Mouse (Mus musculus) ES-E14 (cell line): ENCODE measurements around the gene Specc1l. TPM values are rescaled to one million over a fixed set of nuclear protein-coding genes. Genes with fewer than 3 reads are reported as not detected.

ENCODE experiments used
- DNase-seq: peaks from one replicate; pipeline ENCODE4 v3.0.0-alpha.2; 2013; ENCODE audit warnings: low read depth, low spot score
- H3K27ac ChIP-seq: 2 replicates; pipeline ENCODE4 v1.5.1; 2012; ENCODE audit warnings: low read depth, mild to moderate bottlenecking, low read length, moderate library complexity, mixed read lengths; ENCODE audit not compliant: poor library complexity, insufficient read depth, severe bottlenecking
- H3K36me3 ChIP-seq: 2 replicates; pipeline ENCODE4 v1.6.1; 2012; ENCODE audit warnings: mild to moderate bottlenecking, low read length, moderate library complexity, mixed read lengths; ENCODE audit not compliant: control insufficient read depth, poor library complexity, insufficient read depth, severe bottlenecking
- H3K4me1 ChIP-seq, 2 experiments: fragments of 150-350 bp in 1 of 2; sonication (generic) in 1 of 2; 2 replicates each; pipeline ENCODE4 v1.6.1; 2012; ENCODE audit warnings: low read length in 2 of 2, mild to moderate bottlenecking in 1 of 2, mixed read lengths in 1 of 2; ENCODE audit not compliant: control insufficient read depth in 2 of 2, insufficient read depth in 2 of 2, poor library complexity in 1 of 2
- H3K4me3 ChIP-seq, 2 experiments: fragments of 150-350 bp in 1 of 2; sonication (generic) in 1 of 2; 2 replicates each; pipeline ENCODE4 v1.5.1; 2012; ENCODE audit warnings: low read length in 2 of 2, low read depth in 1 of 2, mild to moderate bottlenecking in 1 of 2, mixed read lengths in 1 of 2; ENCODE audit not compliant: insufficient read depth in 1 of 2, poor library complexity in 1 of 2, severe bottlenecking in 1 of 2
- H3K9ac ChIP-seq: 2 replicates; pipeline ENCODE4 v1.6.1; 2012; ENCODE audit warnings: low read depth, mild to moderate bottlenecking, low read length, mixed read lengths; ENCODE audit not compliant: poor library complexity, insufficient read depth, severe bottlenecking
- H3K9me3 ChIP-seq: fragments of 150-350 bp; sonication (generic); 2 replicates; pipeline ENCODE4 v1.6.1; 2012; ENCODE audit warnings: low read depth, mild to moderate bottlenecking, low read length; ENCODE audit not compliant: control insufficient read depth, insufficient read depth
- CHD2 ChIP-seq: IDR thresholded peaks from 2 replicates; pipeline ENCODE4 v1.6.1; 2014; ENCODE audit warnings: mild to moderate bottlenecking, low read depth, low read length, inconsistent platforms
- HCFC1 ChIP-seq: IDR thresholded peaks from 2 replicates; pipeline ENCODE4 v1.6.1; 2012; ENCODE audit warnings: low read length, inconsistent platforms, borderline replicate concordance; ENCODE audit not compliant: insufficient read depth
- MAFK ChIP-seq: IDR thresholded peaks from 2 replicates; pipeline ENCODE4 v1.6.1; 2014; ENCODE audit warnings: mild to moderate bottlenecking, low read depth, low read length, inconsistent platforms; ENCODE audit not compliant: insufficient read depth
- ZC3H11A ChIP-seq: IDR thresholded peaks from 2 replicates; pipeline ENCODE4 v1.6.1; 2012; ENCODE audit warnings: low read depth, mild to moderate bottlenecking, inconsistent platforms, low read length, borderline replicate concordance
- ZNF384 ChIP-seq: IDR thresholded peaks from 2 replicates; pipeline ENCODE4 v1.6.1; 2012; ENCODE audit warnings: low read depth, low read length, inconsistent platforms
- in situ Hi-C, 2 experiments: fragments of 600-800 bp; cut with MboI; formaldehyde crosslinking; loops; one replicate each; pipeline ENCODE4 v1.15.1; 2025; ENCODE audit warnings: low sequenced_read_pairs in 2 of 2, inconsistent platforms in 1 of 2; ENCODE audit not compliant: unreplicated experiment in 2 of 2
- total RNA-seq: library from RNA; depleted of rRNA; stranded (reverse); fragments of 300-350 nt; gene quantifications from 2 replicates; pipeline ENCODE4 v1.2.3, GENCODE M21; 2012

The Specc1l gene
- total RNA-seq, 1 experiment: 23.5 TPM

- Histone ChIP-seq H3K36me3 (no peaks in the 10 kb centered on the region), H3K9me3 (no peaks in the 10 kb centered on the region), H3K4me1 (peaks cover 0 to 3% of the 10 kb centered on the region in 2 experiments; a peak in 1 of 4 replicates), H3K4me3 (peak within 1 kb of the TSS; percentile 74 to 76), H3K27ac (no peak within 1 kb of the TSS), H3K9ac (peak within 1 kb of the TSS; percentile 63)
- no peak for DNase-seq
- TF ChIP-seq ZNF384 (no peak), CHD2 (no peak), ZC3H11A (no peak), HCFC1 (no peak), MAFK (no peak)
- in situ Hi-C loops: no loop called here
Measured at GRCm38 (mm10) chr10:75316872-75316907, 104.8 kb downstream of the Specc1l start, which contains the start of gene Adora2a. TSS of gene Adora2a (plus strand) at chr10:75316877.

GRCm38 (mm10) chr10:75316908-75317761 lies 105.3 kb downstream of the Specc1l start:
- peaks cover 0 to 3% of the 10 kb centered on the region in 2 experiments; a peak in 1 of 4 replicates for H3K4me1 ChIP-seq
- peak; percentile 60 for DNase-seq
- H3K4me3 ChIP-seq: peak overlapping the region; percentile 74 to 76
- no peaks in the 10 kb centered on the region for H3K9me3 ChIP-seq
- H3K36me3 ChIP-seq: no peaks in the 10 kb centered on the region
- peak overlapping the region; percentile 63 for H3K9ac ChIP-seq
- TF ChIP-seq HCFC1 (no peak), ZC3H11A (no peak), ZNF384 (no peak), MAFK (no peak), CHD2 (no peak)
- in situ Hi-C loops: no loop called here
- no peak overlapping the region for H3K27ac ChIP-seq

DNA sequence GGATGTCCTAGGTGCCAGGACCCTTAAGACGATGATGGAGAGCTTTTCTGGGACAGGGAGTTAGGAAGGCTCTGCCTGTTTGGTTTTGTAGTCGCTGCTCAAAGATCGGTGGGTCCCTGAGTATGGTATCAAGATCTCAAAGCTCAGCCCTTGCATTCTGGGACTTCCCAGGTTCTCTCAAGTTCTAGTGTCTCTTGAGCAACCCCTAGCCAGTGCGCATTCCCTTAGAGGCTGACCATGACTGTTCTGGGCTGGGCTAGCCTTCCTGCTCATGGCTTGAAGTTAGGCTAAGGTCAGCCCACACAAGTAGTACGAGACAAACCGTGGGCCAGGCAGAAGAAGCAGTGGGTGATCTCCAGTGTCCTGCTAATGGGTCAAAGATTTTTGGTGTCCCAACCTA lies 106.3 kb downstream of the Specc1l start:
- no peaks in the 10 kb centered on the region for H3K9me3 ChIP-seq
- no peak for TF ChIP-seq ZNF384
- TF ChIP-seq HCFC1: no peak
- no peak for TF ChIP-seq ZC3H11A
- TF ChIP-seq CHD2: no peak
- no peak for TF ChIP-seq MAFK
- no peaks in the 10 kb centered on the region for H3K36me3 ChIP-seq
- H3K27ac ChIP-seq: no peak overlapping the region
- no peak overlapping the region for H3K4me3 ChIP-seq
- H3K9ac ChIP-seq: no peak overlapping the region
- peaks cover 0 to 3% of the 10 kb centered on the region in 2 experiments; a peak in 1 of 4 replicates for H3K4me1 ChIP-seq
- no peak for DNase-seq
- in situ Hi-C loops: no loop called here

DNA sequence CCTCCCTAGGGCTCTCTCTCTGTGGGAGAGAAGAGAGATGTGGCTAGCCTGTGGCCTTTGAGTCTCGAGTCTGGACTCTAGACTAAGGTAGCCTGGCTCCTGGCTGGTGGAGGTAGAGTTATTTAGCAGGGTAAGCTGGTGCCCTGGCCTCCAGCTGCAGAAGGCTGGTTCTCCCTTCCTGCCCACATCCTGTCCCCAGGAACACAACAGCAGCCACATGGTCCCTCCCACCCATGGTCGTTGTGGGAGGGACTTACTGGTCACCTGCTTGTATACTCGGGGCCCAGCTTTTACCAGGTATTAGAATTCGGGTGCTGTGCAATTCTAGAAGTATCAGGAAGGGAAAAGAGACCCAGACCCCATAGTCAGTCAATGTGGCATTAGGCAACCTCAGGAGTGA lies 108.4 kb downstream of the Specc1l start:
- Histone ChIP-seq H3K4me3 (no peak overlapping the region), H3K4me1 (peaks cover 0 to 3% of the 10 kb centered on the region in 2 experiments; a peak in 1 of 4 replicates), H3K36me3 (no peaks in the 10 kb centered on the region), H3K9ac (no peak overlapping the region), H3K27ac (no peak overlapping the region), H3K9me3 (no peaks in the 10 kb centered on the region)
- in situ Hi-C loops: no loop called here
- DNase-seq: no peak
- no peak for TF ChIP-seq ZNF384
- TF ChIP-seq MAFK: no peak
- TF ChIP-seq CHD2: no peak
- no peak for TF ChIP-seq HCFC1
- TF ChIP-seq ZC3H11A: no peak

GRCm38 (mm10) chr10:75322966-75323365 lies 111.1 kb downstream of the Specc1l start:
- DNase-seq: no peak
- Histone ChIP-seq H3K27ac (no peak overlapping the region), H3K4me3 (no peak overlapping the region), H3K4me1 (peaks cover 0 to 3% of the 10 kb centered on the region in 2 experiments; a peak in 1 of 4 replicates), H3K9me3 (no peaks in the 10 kb centered on the region), H3K9ac (no peak overlapping the region), H3K36me3 (no peaks in the 10 kb centered on the region)
- in situ Hi-C loops: no loop called here
- TF ChIP-seq MAFK (no peak), CHD2 (no peak), ZNF384 (no peak), ZC3H11A (no peak), HCFC1 (no peak)
